Mouse (Mus musculus): ENCODE data around the gene Foxp3. TPM values are rescaled to one million over a fixed set of nuclear protein-coding genes. Genes with fewer than 3 reads are reported as not detected.
A peak's percentile ranks its signal among the peaks of the same experiment; 100 is the strongest.

Gene Foxp3
- total RNA-seq (2021): under 1 TPM in 1 of 2 experiments, not detected in 1; 0.10 TPM
- long read RNA-seq, experiment 1: 0 reads
- long read RNA-seq, experiment 2: 0 reads

DNA sequence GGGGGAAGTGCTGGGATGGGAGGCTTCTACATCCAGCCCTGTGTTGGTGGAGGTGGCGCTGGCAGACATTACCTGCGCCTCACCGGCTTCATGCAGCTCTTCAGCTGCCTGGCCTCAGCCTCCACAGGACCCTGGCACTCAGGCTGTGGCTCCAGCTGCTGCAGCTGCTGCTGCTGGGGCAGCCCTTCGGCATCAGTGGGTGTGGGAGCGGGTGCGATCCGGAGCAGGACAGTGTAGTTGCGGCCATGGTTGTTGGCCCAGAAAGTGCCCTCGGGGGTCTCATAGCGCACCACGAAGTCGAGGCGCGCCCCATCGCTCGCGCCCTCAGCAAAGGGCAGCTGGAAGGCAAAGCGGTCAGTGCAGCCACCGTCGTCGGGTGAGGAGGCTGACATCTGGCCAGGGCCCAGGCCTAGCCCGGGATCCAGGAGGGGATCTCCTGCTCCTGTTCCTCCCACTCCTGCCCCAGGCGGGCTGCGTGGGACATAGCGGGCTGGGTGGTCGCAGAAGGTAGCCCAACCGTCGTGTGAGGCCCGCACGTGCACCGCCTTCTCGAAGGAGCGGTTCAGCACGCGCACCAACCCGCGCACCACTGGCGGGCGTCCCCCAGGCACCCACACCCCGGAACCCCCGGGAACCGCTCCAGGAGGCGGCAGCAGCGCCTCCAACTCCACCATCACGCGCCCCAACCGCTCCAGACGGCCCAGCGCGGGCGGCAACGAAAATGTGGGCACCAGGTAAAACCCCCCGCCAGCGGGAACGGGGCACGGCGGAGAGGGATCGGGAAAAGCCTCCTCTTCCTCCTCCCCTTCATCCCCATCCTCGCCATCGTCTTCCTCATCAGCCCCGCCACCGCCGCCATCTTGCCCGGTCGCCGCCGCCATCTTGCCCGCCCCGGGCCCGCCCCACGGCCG, at the start of gene Foxp3:
Gene Foxp3 (plus strand): TSS at position 469 of the 911 bp plus-strand sequence.
- Histone ChIP-seq H3K4me3 (peak within 1 kb of the TSS; percentile 63), H3K27ac (peak within 1 kb of the TSS; percentile 93)
- TF ChIP-seq CTCF (conservative IDR thresholded peaks at IDR 0.05): no peak
- peak; percentile 32 to 44 for DNase-seq (ENCODE audit: low spot score in 2 of 2)

DNA sequence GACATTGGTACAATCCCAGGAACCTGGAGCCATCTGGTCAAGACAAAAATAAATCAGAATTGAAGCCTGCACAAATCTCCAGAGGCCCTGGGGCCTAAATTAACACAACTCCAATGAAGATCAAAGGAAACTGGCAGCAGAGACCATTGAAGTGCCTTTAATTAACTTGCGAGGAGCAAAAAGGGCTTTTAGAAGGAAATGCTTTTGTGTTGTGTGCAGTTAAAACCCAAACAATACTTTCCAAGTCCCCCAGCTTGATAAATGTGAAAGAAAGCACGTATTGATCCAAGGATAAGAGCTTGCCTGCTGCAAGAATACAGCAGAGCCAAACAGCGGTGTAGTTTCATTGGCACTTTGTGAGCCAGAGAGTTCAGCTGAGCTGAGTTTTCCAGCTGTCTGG, 48.5 kb upstream of the Foxp3 start:
- TF ChIP-seq CTCF (conservative IDR thresholded peaks at IDR 0.05): no peak
- Histone ChIP-seq H3K4me3 (no peak overlapping the region), H3K27ac (no peak overlapping the region)
- DNase-seq (ENCODE audit: low spot score in 2 of 2): no peak

DNA sequence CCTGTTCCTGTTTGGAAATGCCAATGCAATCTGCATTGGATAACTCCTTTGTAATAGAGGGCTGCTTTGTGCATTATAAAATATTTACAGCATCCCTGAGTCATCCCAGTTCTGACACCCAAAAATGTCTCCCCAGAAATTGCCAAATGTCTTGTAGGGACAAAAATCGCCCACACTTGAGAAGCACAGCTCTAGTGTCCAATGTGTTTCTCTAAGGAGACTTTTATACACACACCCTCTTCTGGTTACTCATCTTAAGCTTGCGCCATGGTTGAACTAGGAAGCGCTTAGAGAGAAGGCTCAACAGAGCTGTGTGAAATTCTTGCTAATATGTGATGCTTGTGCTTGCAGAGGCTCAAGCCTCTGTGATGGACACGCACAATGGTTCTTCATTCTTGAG, 20.0 kb upstream of the Foxp3 start:
- DNase-seq (ENCODE audit: low spot score in 2 of 2): no peak

GRCm38 (mm10) chrX:7563076-7563475, 10.4 kb upstream of the Foxp3 start:
- Histone ChIP-seq H3K27ac (no peak overlapping the region), H3K4me3 (no peak overlapping the region)
- DNase-seq (ENCODE audit: low spot score in 2 of 2): no peak
- TF ChIP-seq CTCF (conservative IDR thresholded peaks at IDR 0.05): no peak

More for the DNA sequence above, 20.0 kb upstream of the Foxp3 start:
- TF ChIP-seq CTCF (conservative IDR thresholded peaks at IDR 0.05): no peak
- Histone ChIP-seq H3K4me3 (no peak overlapping the region), H3K27ac (no peak overlapping the region)

GRCm38 (mm10) chrX:7566352-7566751, 7.1 kb upstream of the Foxp3 start:
- DNase-seq (ENCODE audit: low spot score in 2 of 2): no peak
- Histone ChIP-seq H3K27ac (no peak overlapping the region), H3K4me3 (no peak overlapping the region)
- no peak for TF ChIP-seq CTCF (conservative IDR thresholded peaks at IDR 0.05)

GRCm38 (mm10) chrX:7567491-7567890, 6.0 kb upstream of the Foxp3 start:
- no peak for DNase-seq (ENCODE audit: low spot score in 2 of 2)
- no peak overlapping the region for H3K4me3 ChIP-seq
- no peak overlapping the region for H3K27ac ChIP-seq
- TF ChIP-seq CTCF (conservative IDR thresholded peaks at IDR 0.05): no peak

DNA sequence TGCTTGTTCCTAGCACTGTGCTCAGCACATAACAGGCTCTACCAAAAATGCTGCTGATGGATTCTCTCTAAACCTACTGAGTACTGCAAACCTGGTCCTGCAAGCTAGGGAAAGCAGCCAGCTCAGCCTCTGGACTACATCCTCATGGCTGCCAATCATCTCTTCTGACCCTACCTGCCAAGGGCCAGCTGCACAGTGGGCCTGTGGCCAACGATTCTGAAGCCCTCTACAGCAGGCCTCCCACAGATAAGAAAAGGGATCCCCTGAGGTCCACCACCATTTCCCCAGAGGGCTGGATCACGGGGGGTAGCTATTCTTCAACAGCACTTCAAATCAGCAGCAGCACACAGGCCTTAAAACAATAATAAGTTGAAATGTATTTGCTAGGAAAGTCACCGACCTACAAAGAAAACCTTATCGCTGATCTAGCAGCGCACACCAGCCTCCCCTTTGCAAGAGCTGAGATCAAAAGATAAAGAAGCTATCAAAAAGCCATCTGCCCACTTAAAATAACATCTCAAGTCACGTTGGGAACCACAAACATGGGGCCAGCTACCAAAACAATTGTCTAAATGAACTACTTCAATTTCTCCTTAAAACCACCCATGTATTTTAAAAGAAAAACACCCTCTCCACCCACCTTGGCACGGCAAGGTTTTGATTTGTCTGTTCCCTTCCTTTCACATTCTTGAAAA, 2.8 kb upstream of the Foxp3 start:
- no peak for TF ChIP-seq CTCF (conservative IDR thresholded peaks at IDR 0.05)
- Histone ChIP-seq H3K27ac (no peak overlapping the region), H3K4me3 (no peak overlapping the region)
- DNase-seq (ENCODE audit: low spot score in 2 of 2): no peak

DNA sequence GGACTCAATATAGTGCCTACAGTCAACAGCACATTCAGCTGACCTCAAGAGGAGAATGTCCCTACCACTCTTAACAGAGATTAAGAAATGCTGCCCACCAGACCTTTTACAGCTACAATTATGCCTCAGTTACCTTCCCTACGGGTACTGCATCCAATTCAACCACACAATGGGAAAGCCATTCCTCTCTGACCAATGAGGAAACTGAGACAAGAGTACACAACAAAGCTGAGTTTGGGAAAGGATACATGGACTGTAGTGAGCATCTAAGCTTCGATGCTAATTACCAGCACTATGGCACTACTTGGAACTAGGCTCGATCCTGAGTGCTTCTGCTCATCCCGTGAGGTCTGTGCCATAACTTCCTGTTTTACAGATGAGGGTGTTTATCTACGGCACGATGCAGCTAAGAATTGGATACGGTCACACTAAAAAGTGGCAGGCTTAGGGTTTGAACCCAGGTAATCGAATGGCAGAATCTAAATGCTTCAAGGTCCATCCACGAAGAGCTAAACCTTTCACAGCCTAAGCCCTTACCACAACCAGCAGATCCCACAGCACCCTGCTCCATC, 1.8 kb upstream of the Foxp3 start:
- DNase-seq (ENCODE audit: low spot score in 2 of 2): no peak
- no peak for TF ChIP-seq CTCF (conservative IDR thresholded peaks at IDR 0.05)
- Histone ChIP-seq H3K27ac (no peak overlapping the region), H3K4me3 (no peak overlapping the region)

DNA sequence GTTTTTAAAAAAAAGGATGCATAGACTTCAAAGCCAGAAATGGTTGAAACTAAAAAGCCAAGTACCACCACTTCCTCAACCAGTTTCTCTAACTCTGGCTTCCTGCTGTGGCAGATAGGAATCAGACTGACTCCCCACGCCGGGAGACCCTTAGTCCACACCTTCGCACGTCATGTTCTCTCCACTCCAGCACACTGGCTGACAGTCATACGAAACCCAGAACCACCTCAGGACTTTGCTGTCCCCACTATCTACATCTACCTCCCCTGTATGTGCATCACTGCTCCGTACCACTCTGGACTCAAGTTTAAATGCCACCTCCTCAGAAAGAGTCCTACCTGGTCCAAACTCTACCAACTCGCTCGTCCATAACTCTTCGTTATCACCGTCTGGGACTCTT, 978 bp upstream of the Foxp3 start:
- DNase-seq (ENCODE audit: low spot score in 2 of 2): no peak
- H3K4me3 ChIP-seq: no peak overlapping the region
- TF ChIP-seq CTCF (conservative IDR thresholded peaks at IDR 0.05): no peak
- H3K27ac ChIP-seq: no peak overlapping the region

- TF ChIP-seq CTCF (conservative IDR thresholded peaks at IDR 0.05): no peak
- DNase-seq (ENCODE audit: low spot score in 2 of 2): peak; percentile 95 to 98
- peak within 1 kb of the TSS; percentile 93 for H3K27ac ChIP-seq
- H3K4me3 ChIP-seq: peak within 1 kb of the TSS; percentile 63
Measured at GRCm38 (mm10) chrX:7574087-7574884, 842 bp downstream of the Foxp3 start, which contains the start of gene Ppp1r3f. Gene Ppp1r3f, minus strand, starts transcription at chrX:7574283.

- peak overlapping the region; percentile 93; the same call in 1 of the 2 replicates for H3K27ac ChIP-seq
- peak overlapping the region; percentile 56 for H3K4me3 ChIP-seq
- DNase-seq (ENCODE audit: low spot score in 2 of 2): no peak
- TF ChIP-seq CTCF (conservative IDR thresholded peaks at IDR 0.05): no peak
Measured at GRCm38 (mm10) chrX:7574885-7575231, 1.4 kb downstream of the Foxp3 start.

DNA sequence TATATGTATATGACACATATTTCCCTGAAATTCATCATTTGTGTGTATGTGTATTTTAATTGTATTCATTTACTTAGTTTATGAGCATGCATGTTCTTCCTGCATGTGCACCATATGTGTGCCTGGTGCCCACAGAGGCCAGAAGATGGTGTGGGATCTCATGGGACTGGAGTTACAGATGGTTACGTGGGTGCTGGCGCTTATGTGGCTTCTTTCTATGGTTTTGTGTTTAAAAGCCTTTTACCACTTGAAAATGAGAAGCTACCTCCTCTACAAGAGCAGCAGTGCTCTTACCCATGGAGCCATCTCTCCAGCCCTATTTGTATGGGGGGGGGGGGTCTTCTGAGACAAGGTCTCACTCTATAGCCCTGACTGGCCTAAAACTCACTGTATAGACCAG, 7.7 kb downstream of the Foxp3 start:
- DNase-seq (ENCODE audit: low spot score in 2 of 2): peak; percentile 7 to 20
- peak overlapping the region; percentile 53; the same call in 1 of the 2 replicates for H3K27ac ChIP-seq
- no peak overlapping the region for H3K4me3 ChIP-seq
- TF ChIP-seq CTCF (conservative IDR thresholded peaks at IDR 0.05): no peak
